Mouse (Mus musculus): ENCODE results near the gene Glra4.

GRCm38 (mm10) chrX:136708168-136708681 is 71.7 kb downstream of the Glra4 start:
- TF ChIP-seq CTCF (IDR thresholded peaks at IDR 0.05; ENCODE audit: extremely low read depth, insufficient read depth, low read length) (no peak), POLR2A (IDR thresholded peaks at IDR 0.05; ENCODE audit: extremely low read depth, insufficient read depth, low read length) (0 out of 2 replicates have a peak, but pooled peaks have one; percentile 26)
